Mouse (Mus musculus): ENCODE results near the gene Serinc3. TPM values are rescaled to one million over a fixed set of nuclear protein-coding genes. Genes with fewer than 3 reads are reported as not detected.
A peak's percentile ranks its signal among the peaks of the same experiment; 100 is the strongest.

Serinc3 gene
- polyA plus RNA-seq, 1 experiment from 2014 or later: 46.2 TPM

GRCm38 (mm10) chr2:163643576-163643971 lies 1.4 kb downstream of the Serinc3 start:
- Histone ChIP-seq H3K27me3 (ENCODE audit: control insufficient read depth, insufficient read depth, low read length) (no peaks in the 10 kb centered on the region), H3K36me3 (ENCODE audit: control insufficient read depth, insufficient read depth, low read length) (no peaks in the 10 kb centered on the region; the same call in 1 of the 2 replicates), H3K4me3 (ENCODE audit: low read depth, low read length) (peak overlapping the region; percentile 87), H3K4me1 (ENCODE audit: control insufficient read depth, insufficient read depth, low read length) (peaks cover 13% of the 10 kb centered on the region), H3K27ac (ENCODE audit: low read length) (peak overlapping the region; percentile 99; the same call in 1 of the 2 replicates), H3K9ac (replicated peaks; ENCODE audit: low read depth, low read length) (no peak overlapping the region), H3K4me2 (replicated peaks; ENCODE audit: low read depth, low read length) (peak overlapping the region; percentile 49), H3K9me3 (ENCODE audit: control insufficient read depth, low read depth, low read length) (no peaks in the 10 kb centered on the region)
- WGBS: 58% methylated on average over 2 of the region's 2 CpGs
- ATAC-seq (ENCODE audit: insufficient number of reproducible peaks, insufficient read depth, low FRiP score, low read depth): no peak

- Histone ChIP-seq H3K27ac (ENCODE audit: low read length) (peak overlapping the region; percentile 52), H3K9ac (replicated peaks; ENCODE audit: low read depth, low read length) (no peak overlapping the region), H3K36me3 (ENCODE audit: control insufficient read depth, insufficient read depth, low read length) (no peaks in the 10 kb centered on the region; the same call in 1 of the 2 replicates), H3K9me3 (ENCODE audit: control insufficient read depth, low read depth, low read length) (no peaks in the 10 kb centered on the region), H3K27me3 (ENCODE audit: control insufficient read depth, insufficient read depth, low read length) (no peaks in the 10 kb centered on the region), H3K4me3 (ENCODE audit: low read depth, low read length) (peak overlapping the region; percentile 87; the same call in 1 of the 2 replicates), H3K4me2 (replicated peaks; ENCODE audit: low read depth, low read length) (peak overlapping the region; percentile 49; the same call in 1 of the 2 replicates), H3K4me1 (ENCODE audit: control insufficient read depth, insufficient read depth, low read length) (peaks cover 13% of the 10 kb centered on the region)
- no peak for ATAC-seq (ENCODE audit: insufficient number of reproducible peaks, insufficient read depth, low FRiP score, low read depth)
- WGBS: 93% methylated on average over 30 of the region's 30 CpGs
These were observed 2.0 kb downstream of the Serinc3 start for GRCm38 (mm10) chr2:163642685-163643575.

DNA sequence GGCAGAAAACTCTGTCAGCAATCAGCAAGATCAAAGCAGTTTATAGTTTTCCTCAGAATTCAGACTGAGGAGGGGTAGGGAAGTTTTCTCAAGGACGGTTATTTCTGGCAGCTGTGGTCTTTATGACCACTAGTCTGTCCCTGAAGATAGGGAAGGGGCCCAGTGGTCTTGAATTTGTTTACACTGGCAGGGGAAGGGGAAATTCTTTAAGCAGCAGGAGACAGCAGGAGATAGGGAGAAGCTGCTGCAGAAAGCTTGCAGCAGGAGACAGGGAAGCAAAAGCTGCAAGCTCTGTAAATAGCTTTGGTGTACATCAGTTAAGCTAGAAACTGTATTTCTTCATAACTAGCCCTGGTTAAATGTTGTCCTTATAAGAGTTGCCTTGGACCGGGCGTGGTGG lies 3.2 kb downstream of the Serinc3 start:
- 61% methylated on average over 3 of the region's 3 CpGs for WGBS
- H3K4me2 ChIP-seq (replicated peaks; ENCODE audit: low read depth, low read length): no peak overlapping the region
- H3K9ac ChIP-seq (replicated peaks; ENCODE audit: low read depth, low read length): no peak overlapping the region
- no peak for ATAC-seq (ENCODE audit: insufficient number of reproducible peaks, insufficient read depth, low FRiP score, low read depth)
- H3K4me1 ChIP-seq (ENCODE audit: control insufficient read depth, insufficient read depth, low read length): peaks cover 13% of the 10 kb centered on the region
- no peaks in the 10 kb centered on the region; the same call in 1 of the 2 replicates for H3K36me3 ChIP-seq (ENCODE audit: control insufficient read depth, insufficient read depth, low read length)
- H3K27ac ChIP-seq (ENCODE audit: low read length): no peak overlapping the region
- H3K9me3 ChIP-seq (ENCODE audit: control insufficient read depth, low read depth, low read length): no peaks in the 10 kb centered on the region
- H3K4me3 ChIP-seq (ENCODE audit: low read depth, low read length): no peak overlapping the region
- H3K27me3 ChIP-seq (ENCODE audit: control insufficient read depth, insufficient read depth, low read length): no peaks in the 10 kb centered on the region

GRCm38 (mm10) chr2:163640493-163640892 lies 4.4 kb downstream of the Serinc3 start:
- Histone ChIP-seq H3K4me1 (ENCODE audit: control insufficient read depth, insufficient read depth, low read length) (peaks cover 13% of the 10 kb centered on the region), H3K9ac (replicated peaks; ENCODE audit: low read depth, low read length) (no peak overlapping the region), H3K27ac (ENCODE audit: low read length) (no peak overlapping the region), H3K36me3 (ENCODE audit: control insufficient read depth, insufficient read depth, low read length) (peaks cover 8% of the 10 kb centered on the region), H3K4me2 (replicated peaks; ENCODE audit: low read depth, low read length) (no peak overlapping the region), H3K9me3 (ENCODE audit: control insufficient read depth, low read depth, low read length) (no peaks in the 10 kb centered on the region), H3K27me3 (ENCODE audit: control insufficient read depth, insufficient read depth, low read length) (no peaks in the 10 kb centered on the region), H3K4me3 (ENCODE audit: low read depth, low read length) (no peak overlapping the region)
- no peak for ATAC-seq (ENCODE audit: insufficient number of reproducible peaks, insufficient read depth, low FRiP score, low read depth)
- 90% methylated on average over 3 of the region's 3 CpGs for WGBS

GRCm38 (mm10) chr2:163637655-163638266 lies 7.2 kb downstream of the Serinc3 start:
- Histone ChIP-seq H3K9ac (replicated peaks; ENCODE audit: low read depth, low read length) (no peak overlapping the region), H3K4me2 (replicated peaks; ENCODE audit: low read depth, low read length) (no peak overlapping the region), H3K4me3 (ENCODE audit: low read depth, low read length) (no peak overlapping the region), H3K9me3 (ENCODE audit: control insufficient read depth, low read depth, low read length) (no peaks in the 10 kb centered on the region), H3K27me3 (ENCODE audit: control insufficient read depth, insufficient read depth, low read length) (no peaks in the 10 kb centered on the region), H3K4me1 (ENCODE audit: control insufficient read depth, insufficient read depth, low read length) (peaks cover 9% of the 10 kb centered on the region), H3K27ac (ENCODE audit: low read length) (no peak overlapping the region), H3K36me3 (ENCODE audit: control insufficient read depth, insufficient read depth, low read length) (peaks cover 17% of the 10 kb centered on the region)
- ATAC-seq (ENCODE audit: insufficient number of reproducible peaks, insufficient read depth, low FRiP score, low read depth): no peak
- WGBS: 36% methylated on average over 5 of the region's 5 CpGs

DNA sequence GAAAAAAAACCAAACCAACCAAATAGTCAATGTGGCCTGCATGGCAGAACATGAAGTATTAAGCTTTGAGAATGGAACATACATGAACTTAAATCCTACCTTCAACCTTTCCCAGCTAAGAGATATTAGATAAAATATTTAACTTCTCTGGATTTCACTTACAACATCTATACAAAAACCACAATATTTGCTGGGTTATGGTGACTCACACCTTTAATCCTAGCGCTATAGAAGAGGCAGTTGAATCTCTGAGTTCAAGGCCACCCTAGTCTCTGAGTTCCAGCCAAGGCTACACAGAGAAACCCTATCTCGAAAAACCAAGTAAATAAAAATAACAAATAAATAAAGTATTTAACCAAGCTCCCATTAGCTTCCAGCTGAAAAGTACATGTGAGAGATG lies 8.9 kb downstream of the Serinc3 start:
- Histone ChIP-seq H3K9ac (replicated peaks; ENCODE audit: low read depth, low read length) (no peak overlapping the region), H3K27ac (ENCODE audit: low read length) (no peak overlapping the region), H3K36me3 (ENCODE audit: control insufficient read depth, insufficient read depth, low read length) (peaks cover 27% of the 10 kb centered on the region), H3K4me1 (ENCODE audit: control insufficient read depth, insufficient read depth, low read length) (0 out of 2 replicates have a peak, but pooled peaks cover 4% of the 10 kb centered on the region), H3K9me3 (ENCODE audit: control insufficient read depth, low read depth, low read length) (no peaks in the 10 kb centered on the region), H3K4me2 (replicated peaks; ENCODE audit: low read depth, low read length) (no peak overlapping the region), H3K27me3 (ENCODE audit: control insufficient read depth, insufficient read depth, low read length) (no peaks in the 10 kb centered on the region), H3K4me3 (ENCODE audit: low read depth, low read length) (no peak overlapping the region)
- 94% methylated on average over 2 of the region's 2 CpGs for WGBS
- ATAC-seq (ENCODE audit: insufficient number of reproducible peaks, insufficient read depth, low FRiP score, low read depth): no peak

DNA sequence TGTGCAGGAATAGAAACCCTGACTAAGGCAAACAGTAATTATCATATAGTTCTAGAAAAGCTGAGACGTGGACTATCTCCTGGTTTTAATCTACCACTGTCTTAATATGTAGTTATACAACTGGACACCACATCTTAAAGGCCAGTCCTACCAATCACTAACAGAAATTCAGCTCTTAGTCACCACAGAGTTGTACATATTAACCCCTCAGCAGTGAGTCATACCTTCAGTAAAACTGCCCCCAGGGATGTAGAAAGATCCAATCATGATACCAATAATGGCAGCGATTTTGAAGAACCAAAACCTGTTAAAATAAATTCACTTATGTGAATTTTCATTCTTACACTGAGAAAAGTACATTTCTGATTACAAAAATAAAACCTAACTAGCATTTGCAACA lies 10.7 kb downstream of the Serinc3 start:
- H3K9me3 ChIP-seq (ENCODE audit: control insufficient read depth, low read depth, low read length): no peaks in the 10 kb centered on the region

DNA sequence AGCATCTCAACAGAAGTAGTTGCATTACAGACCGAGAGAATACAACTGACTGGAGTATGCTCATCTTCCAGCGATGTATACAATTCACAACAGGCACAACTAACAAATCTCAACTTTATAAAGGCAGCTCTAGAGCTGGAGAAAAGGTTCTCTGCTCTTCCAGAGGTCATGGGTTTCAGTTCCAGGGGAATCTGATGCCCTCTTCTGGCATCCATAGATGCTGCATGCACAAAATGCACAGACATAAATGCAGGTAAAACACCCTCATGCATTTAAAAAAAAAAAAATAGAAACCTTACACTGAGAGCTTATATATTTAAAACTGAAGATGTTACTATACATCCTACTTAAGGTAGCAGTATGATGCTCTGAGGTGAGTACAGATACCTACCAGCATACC lies 13.2 kb downstream of the Serinc3 start:
- Histone ChIP-seq H3K27me3 (ENCODE audit: control insufficient read depth, insufficient read depth, low read length) (no peaks in the 10 kb centered on the region), H3K4me2 (replicated peaks; ENCODE audit: low read depth, low read length) (no peak overlapping the region), H3K36me3 (ENCODE audit: control insufficient read depth, insufficient read depth, low read length) (peaks cover 68% of the 10 kb centered on the region), H3K4me1 (ENCODE audit: control insufficient read depth, insufficient read depth, low read length) (no peaks in the 10 kb centered on the region), H3K9ac (replicated peaks; ENCODE audit: low read depth, low read length) (no peak overlapping the region), H3K4me3 (ENCODE audit: low read depth, low read length) (no peak overlapping the region), H3K27ac (ENCODE audit: low read length) (no peak overlapping the region), H3K9me3 (ENCODE audit: control insufficient read depth, low read depth, low read length) (no peaks in the 10 kb centered on the region)
- WGBS: 93% methylated on average over 2 of the region's 2 CpGs
- no peak for ATAC-seq (ENCODE audit: insufficient number of reproducible peaks, insufficient read depth, low FRiP score, low read depth)

More for the DNA sequence above, 10.7 kb downstream of the Serinc3 start:
- Histone ChIP-seq H3K27me3 (ENCODE audit: control insufficient read depth, insufficient read depth, low read length) (no peaks in the 10 kb centered on the region), H3K36me3 (ENCODE audit: control insufficient read depth, insufficient read depth, low read length) (peaks cover 44% of the 10 kb centered on the region), H3K4me1 (ENCODE audit: control insufficient read depth, insufficient read depth, low read length) (no peaks in the 10 kb centered on the region), H3K4me2 (replicated peaks; ENCODE audit: low read depth, low read length) (no peak overlapping the region), H3K9ac (replicated peaks; ENCODE audit: low read depth, low read length) (no peak overlapping the region), H3K4me3 (ENCODE audit: low read depth, low read length) (no peak overlapping the region), H3K27ac (ENCODE audit: low read length) (no peak overlapping the region)
- WGBS: 92% methylated on average over 2 of the region's 2 CpGs
- ATAC-seq (ENCODE audit: insufficient number of reproducible peaks, insufficient read depth, low FRiP score, low read depth): no peak

Data from stomach, embryonic 14.5 days (tissue).